Mouse (Mus musculus) left cerebral cortex, postnatal 36 days (tissue): Measurements from ENCODE around the gene Ramp1. TPM values are rescaled to one million over a fixed set of nuclear protein-coding genes. Genes with fewer than 3 reads are reported as not detected.

ENCODE experiments used
- total RNA-seq, 2 experiments: library from RNA; stranded (reverse); gene quantifications; 2 replicates each; pipeline ENCODE4 v1.2.3; 2021

The Ramp1 gene
- total RNA-seq, 2 experiments from 2014 or later, result 52.8 to 56.4 TPM

Other genes starting within 250 kb of the Ramp1 start
- not detected for gene Prlh, start 226.7 kb upstream of the Ramp1 start, total RNA-seq
- gene Rab17, start 210.2 kb upstream of the Ramp1 start, total RNA-seq, result not detected
- gene Lrrfip1, start 181.1 kb upstream of the Ramp1 start, total RNA-seq, result 10 to 100 TPM; 56.6 to 78.7 TPM
- not detected for gene Rbm44, start 34.7 kb upstream of the Ramp1 start, total RNA-seq
- 10 to 100 TPM; 51.2 to 57.2 TPM for gene Ube2f, start 70.5 kb downstream of the Ramp1 start, total RNA-seq
- gene Scly, start 118.5 kb downstream of the Ramp1 start, total RNA-seq, result 10 to 100 TPM; 20.6 to 23.1 TPM
- gene Espnl, start 142.3 kb downstream of the Ramp1 start, total RNA-seq, result under 1 TPM; 0.30 to 0.34 TPM
- gene Klhl30, start 171.2 kb downstream of the Ramp1 start, total RNA-seq, result under 1 TPM in 1 of 2 experiments, not detected in 1; 0.29 TPM
- under 1 TPM; 0.14 to 0.76 TPM for gene Erfe, start 186.6 kb downstream of the Ramp1 start, total RNA-seq
- 10 to 100 TPM; 54.5 to 62.4 TPM for gene Ilkap, start 219.0 kb downstream of the Ramp1 start, total RNA-seq
- 10 to 100 TPM; 14.9 to 18.8 TPM for gene Hes6, start 234.2 kb downstream of the Ramp1 start, total RNA-seq